Mouse (Mus musculus) embryonic fibroblast, embryonic 13.5 days (primary cell): ENCODE results near the gene Cdh13.

Source experiments
- CTCF ChIP-seq: IDR thresholded peaks from 2 replicates; pipeline ENCODE4 v1.5.1; 2011; ENCODE audit warnings: mild to moderate bottlenecking, control low read depth, low read length, moderate library complexity, borderline replicate concordance; ENCODE audit not compliant: insufficient read depth
- POLR2A ChIP-seq: IDR thresholded peaks from 2 replicates; pipeline ENCODE4 v1.6.1; 2011; ENCODE audit warnings: low read depth, mild to moderate bottlenecking, control low read depth, low read length, moderate library complexity

DNA sequence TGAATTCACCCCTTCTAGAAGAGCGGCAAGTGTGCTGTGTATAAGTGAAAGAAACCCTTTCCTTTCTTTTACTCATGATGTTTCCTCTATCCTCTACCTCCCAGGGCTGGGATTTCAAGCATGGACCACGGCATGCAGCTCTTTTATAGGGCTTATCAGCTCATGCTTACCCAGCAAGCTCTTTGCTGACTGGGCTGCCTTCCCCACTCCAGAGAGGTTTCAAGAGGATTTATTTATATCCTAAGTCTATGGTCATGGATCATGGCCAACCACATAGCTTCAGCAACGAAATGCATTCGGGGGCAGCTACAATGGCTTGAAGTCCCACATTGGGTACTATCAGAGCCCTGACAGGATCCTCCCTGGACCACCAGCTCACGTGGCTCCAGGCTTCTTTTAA, 304.4 kb downstream of the Cdh13 start:
- TF ChIP-seq POLR2A (no peak), CTCF (no peak)
